Mouse (Mus musculus): ENCODE results near the gene Eif4e2.

DNA sequence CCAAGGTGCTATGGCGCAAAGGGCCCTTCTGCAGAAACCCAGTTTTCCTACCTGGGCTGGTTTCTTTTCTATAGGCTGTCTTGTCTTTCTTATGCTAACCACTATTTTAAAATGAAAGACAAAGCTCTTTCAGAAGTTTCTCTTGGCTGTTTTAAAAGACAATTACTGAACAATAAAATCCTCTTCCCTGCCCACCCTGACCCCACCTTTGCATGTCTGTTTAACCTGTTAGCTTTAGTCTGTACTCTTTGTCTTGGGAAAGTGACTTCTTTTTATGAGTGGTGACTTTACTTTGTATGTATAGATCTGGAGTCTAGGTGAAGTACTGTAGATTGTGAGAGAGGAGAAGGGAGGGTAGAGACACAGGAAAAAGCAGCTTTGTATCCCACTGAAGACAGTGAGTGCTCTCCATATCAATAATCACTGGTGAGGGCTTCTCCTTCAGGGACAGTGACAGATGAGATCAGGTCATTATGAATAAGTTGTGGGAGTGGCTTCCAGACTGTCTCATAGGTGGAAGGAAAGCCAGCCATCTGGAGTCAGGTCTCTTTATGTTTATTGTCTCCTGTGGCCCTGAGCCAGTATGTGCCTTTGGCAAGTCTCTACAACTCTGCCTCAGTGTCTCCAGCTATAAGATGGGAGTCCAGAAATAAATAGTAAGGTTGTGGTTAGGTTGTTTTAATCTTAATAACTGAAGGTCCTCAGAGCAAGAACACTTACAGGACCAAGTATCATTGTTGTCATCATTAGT is 12.9 kb downstream of the Eif4e2 start:
- no peak for TF ChIP-seq CTCF (IDR thresholded peaks at IDR 0.05; ENCODE audit: low read depth)
- no peak for TF ChIP-seq EP300 (optimal IDR thresholded peaks at IDR 0.05)

All from stomach, postnatal 0 days (tissue).